Mouse (Mus musculus): ENCODE measurements around the gene Pdcd1lg2.

GRCm38 (mm10) chr19:29364076-29364475 is 46.6 kb upstream of the Pdcd1lg2 start:
- no peak for TF ChIP-seq CTCF (IDR thresholded peaks at IDR 0.05; ENCODE audit: control insufficient read depth, insufficient read depth, insufficient replicate concordance, low read depth, low read length)
- no peak for TF ChIP-seq POLR2A (IDR thresholded peaks at IDR 0.05; ENCODE audit: control insufficient read depth, low read depth, low read length)

All from testis, adult 2 months (tissue).